Mouse (Mus musculus): ENCODE data around the gene Frmd4b.

DNA sequence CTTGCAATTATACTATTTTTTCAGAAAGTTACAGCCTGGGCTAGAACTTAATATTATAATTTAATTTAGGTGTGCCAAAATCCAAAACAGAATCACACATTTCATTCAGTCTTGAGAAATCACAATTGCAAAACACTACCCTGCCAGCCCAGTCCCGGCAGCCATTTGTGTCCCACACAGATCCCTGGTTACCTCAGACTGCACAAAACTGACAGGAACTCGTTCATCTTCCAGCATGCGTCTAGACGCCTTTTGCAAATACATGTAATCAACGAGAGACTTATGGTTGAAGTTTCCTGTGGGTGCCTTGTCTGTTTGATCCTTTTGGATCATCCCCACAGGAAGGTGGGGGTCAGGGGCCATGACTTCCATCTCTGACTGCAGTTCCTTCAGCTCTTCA lies 365.3 kb downstream of the Frmd4b start:
- TF ChIP-seq EP300 (IDR thresholded peaks at IDR 0.05; ENCODE audit: insufficient read depth, low read depth, low read length) (no peak), CTCF (IDR thresholded peaks at IDR 0.05) (no peak)
